Mouse (Mus musculus): ENCODE data around the gene Fbln7.

GRCm38 (mm10) chr2:128862636-128863035, at the start of gene Fbln7:
- no peak for TF ChIP-seq CTCF (IDR thresholded peaks at IDR 0.05; ENCODE audit: control insufficient read depth, insufficient read depth, low read length)
- no peak for TF ChIP-seq POLR2A (IDR thresholded peaks at IDR 0.05; ENCODE audit: borderline replicate concordance, control insufficient read depth, low read depth, low read length)

Measured in bone marrow, adult 2 months (tissue).